Mouse (Mus musculus): ENCODE results near the gene Hoxb8.

Hoxb8 gene

DNA sequence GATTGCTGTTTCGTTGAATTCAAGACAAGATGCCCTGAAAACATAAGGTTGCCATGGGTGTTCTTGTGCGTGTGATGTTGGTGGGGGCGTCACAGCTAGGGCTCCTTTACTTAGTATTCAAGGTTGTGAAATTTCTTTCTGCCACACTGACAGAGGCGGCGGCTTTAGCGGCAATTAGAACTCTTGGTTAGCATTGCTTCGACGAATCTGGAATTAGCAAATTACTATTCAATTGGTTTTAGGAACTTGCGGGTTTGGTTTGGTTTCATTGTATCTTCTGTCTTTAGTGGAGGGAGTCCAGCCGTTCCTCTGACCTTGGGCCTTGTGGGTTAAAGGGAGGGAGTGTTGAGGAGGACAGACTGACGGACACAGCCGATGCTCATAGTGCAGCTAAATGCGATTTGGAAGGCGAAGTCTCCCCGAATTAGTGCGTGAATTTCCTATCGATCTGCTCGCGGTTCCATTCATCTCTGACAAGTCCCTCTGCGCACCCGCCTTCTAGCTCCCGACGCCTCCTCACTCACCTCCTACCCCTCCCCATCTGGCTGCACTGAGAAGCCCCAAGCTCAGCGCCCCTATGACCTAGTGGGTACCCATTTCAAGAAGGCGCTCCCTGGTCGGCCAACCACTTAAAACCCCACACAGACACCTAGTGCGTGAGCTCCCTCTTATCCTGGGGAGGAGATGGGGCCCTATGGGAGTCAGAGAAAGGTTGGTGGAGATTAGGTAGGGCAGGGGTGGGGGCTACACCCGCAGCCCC is 36.1 kb downstream of the Hoxb8 start, which contains the start of gene Hoxb4:
Gene Hoxb4, plus strand, starts transcription at position 660 of the 760 bp plus-strand sequence.
- DNase-seq: no peak

DNA sequence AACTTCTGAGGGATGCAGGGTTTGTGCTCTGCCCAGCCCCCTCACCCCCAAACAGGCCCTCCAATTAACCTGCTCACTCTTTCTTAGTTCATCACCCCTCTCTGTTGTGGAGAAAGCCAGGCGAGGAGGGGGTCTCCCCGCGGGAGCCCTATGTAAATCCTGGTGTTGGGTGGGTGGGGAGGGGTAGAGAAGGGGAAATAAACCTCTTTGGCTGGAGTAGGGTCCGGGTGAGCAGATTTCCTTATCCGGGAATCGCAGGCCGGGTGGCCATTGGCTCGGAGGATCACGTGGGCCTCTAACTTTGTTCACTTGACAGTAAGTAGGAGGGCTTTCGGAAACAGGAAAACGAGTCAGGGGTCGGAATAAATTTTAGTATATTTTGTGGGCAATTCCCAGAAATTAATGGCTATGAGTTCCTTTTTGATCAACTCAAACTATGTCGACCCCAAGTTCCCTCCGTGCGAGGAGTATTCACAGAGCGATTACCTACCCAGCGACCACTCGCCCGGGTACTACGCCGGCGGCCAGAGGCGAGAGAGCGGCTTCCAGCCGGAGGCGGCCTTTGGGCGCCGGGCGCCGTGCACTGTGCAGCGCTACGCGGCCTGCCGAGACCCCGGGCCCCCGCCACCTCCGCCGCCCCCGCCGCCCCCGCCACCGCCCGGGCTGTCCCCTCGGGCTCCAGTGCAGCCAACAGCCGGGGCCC is 36.8 kb downstream of the Hoxb8 start:
- no peak for DNase-seq

DNA sequence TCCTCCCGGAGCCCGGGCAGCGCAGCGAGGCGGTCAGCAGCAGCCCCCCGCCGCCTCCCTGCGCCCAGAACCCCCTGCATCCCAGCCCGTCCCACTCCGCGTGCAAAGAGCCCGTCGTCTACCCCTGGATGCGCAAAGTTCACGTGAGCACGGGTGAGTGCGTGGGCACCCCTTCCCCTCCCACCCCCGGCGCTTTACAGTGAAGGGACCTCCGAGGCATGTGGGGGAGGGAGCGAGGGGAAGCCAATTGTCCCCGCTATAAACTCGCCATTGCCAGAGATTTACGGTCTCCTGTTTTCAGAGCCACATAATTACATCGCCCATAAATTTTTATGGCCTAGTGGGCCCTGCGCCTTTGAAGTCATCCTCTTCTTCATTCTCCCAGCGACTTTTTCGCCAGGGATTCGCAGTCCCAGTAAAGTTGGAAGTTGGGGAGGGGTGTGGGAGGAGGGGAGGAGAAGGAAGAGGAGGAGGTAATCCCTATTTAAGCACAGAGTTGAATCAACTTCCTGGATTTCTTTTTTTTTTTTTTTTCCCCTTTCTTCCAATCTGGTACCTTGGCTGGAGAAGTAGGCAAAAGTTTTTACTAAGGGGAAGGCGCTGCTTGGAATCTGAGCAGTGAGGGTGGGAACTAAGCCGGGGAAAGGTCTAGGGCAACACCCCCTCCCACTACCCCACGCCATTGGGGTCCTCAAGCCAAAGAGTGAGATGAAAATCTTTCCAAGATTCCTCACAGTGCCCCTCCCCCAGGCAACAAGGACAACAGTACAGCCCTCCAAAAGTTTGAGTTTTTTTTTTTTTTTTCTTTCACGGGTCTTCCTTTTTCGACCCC is 37.6 kb downstream of the Hoxb8 start:
- DNase-seq: no peak

DNA sequence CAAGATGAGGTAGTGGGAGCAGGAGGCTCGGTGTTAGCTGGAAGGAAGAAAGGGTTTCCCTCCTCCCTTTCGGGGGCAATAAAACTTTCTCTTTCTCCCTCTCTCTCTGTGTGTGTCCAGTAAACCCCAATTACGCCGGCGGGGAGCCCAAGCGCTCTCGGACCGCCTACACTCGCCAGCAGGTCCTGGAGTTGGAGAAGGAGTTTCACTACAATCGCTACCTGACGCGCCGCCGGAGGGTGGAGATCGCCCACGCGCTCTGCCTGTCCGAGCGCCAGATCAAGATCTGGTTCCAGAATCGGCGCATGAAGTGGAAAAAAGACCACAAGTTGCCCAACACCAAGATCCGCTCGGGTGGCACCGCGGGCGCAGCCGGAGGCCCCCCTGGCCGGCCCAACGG is 38.2 kb downstream of the Hoxb8 start:
- no peak for DNase-seq

DNA sequence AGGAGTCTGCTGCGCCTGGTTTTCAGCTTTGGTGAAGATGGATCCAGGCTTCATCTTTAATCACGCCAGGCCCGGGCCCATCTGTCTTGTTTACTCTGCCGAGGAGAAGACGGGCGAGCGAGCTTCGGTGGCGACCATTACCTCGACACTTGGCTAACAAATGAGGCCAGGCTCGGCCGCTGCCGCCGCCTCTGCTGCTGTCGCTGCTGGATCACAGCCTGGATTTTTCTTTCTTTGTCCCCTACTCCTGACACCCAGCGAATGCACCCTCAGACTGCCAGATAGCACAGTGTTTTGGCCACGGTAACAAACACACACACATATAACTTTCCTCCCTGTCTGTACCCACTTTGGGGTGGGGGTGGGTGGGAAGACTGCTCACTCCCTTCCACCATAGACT is 39.0 kb downstream of the Hoxb8 start:
- no peak for DNase-seq

DNA sequence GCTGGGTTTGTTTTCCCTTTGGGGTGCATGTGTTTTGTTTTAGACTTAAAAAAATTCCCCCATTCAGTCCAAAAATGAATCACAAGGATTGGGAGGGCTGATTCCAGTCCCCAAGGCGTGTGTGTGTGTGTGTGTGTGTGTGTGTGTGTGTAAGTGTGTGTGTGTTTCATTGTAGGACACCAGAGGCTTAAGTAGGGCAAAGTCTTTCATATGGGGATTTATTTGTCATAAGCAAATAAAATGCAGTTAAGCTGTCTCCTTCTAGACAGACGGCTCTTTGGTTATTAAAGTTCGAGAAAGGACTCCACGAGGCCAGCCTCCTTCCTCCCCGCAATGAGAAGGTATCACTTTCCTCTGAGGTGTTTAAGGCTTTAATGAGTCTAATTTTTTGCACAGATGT is 40.1 kb downstream of the Hoxb8 start:
- DNase-seq: no peak

DNA sequence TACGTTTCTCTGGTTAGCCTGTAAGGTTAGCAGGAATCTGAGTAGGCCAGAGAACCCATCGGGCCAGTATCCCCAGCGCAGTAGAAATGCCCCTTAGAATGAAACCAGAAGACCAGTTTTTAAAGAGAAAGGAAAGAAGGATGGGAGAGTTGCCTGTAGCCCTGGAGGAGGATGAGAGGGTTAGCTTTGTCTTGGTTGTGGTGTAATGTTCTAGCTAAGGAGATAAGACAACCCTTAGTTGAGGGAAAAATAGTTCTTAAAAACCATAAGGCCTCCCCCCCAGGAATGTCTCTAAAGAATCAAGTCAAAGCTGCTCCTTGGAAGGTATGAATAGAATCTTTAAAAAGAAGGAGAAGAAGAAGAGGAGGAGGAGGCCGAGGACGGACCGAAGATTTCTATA is 41.0 kb downstream of the Hoxb8 start:
- no peak for DNase-seq

DNA sequence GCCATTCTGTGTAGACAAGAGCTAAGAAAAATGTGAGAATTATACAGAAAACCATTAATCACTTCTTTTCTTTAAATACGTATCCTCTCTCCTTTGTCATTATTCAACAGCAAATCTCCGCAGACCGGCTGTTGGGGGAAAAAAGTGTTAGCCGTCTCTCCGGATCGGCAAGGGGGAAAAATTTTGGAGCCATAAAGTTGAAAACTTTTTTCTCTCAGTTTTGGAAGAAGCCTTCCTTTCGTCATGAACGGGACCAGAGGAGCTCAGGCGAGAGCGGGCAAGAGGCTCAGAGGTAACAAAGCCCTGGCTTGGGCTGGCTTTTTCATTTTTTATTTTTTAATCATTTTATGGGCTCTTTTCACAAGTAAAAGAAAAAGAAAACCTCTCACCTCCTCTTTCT is 41.4 kb downstream of the Hoxb8 start, which contains the start of gene Hoxb3:
Gene Hoxb3, plus strand, starts transcription at position 173 of the 400 bp plus-strand sequence.
- DNase-seq: no peak

DNA sequence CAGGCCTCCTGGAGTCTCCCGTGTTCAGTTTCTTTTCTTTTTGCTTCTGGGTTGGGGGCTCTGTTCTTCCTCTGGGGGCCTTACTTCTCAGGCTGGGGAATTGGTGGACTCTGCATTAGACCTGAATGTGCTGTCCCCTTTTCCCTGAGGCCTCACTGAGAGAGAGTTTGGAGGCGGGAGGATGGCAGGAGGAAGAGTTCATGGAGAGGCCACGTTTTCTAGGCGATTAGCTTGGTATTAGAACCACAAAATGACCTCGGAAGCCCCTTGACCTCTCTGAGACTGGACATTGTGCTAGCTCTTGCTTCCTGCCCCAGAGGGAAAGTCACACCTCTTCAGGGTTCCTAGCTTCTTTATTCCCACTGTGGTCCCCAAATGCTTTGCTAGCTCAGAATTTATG is 42.4 kb downstream of the Hoxb8 start:
- DNase-seq: no peak

DNA sequence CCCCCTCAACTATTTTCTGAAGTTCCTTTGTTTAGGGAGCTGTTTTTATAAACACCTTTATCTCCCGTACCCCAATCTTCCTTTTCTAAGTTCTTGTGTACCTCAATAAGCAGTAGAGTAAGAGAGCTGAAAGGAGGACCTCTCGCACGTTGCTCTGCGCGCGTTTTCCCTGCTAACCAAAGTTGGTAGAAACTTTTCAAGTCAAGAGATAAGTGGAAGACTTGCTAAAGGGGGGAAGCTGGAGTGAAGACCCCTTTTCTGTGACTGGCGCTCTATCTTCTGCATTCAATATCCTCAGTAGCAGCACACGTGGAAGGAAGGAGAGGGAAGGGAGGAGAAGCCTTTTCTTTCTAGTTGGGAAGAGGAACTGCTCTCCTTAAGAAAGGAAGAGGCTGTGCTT is 43.3 kb downstream of the Hoxb8 start:
- no peak for DNase-seq

DNA sequence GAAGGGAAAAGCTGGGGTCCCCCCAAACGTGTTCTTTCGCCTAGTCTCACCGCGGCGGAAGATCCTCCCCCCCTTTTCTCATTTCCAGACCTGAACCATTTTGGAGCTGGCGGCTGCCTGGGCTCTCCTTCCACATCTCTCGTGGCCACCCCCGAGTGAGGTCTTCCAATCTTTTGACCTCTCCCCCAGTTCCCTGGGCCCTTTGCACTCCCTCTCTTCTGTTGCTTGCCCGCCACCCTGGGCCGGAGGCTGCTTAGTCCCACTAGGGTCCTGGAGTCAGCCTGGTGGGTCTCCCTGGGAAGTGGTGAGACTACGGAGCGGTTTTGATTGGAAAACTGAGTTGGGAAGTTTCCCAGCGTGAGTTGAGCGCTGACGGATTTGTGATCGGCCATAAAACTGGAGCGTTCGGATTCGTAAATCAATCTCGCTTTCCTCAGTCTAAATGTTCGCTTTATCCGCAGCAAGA is 44.1 kb downstream of the Hoxb8 start:
- DNase-seq: no peak

DNA sequence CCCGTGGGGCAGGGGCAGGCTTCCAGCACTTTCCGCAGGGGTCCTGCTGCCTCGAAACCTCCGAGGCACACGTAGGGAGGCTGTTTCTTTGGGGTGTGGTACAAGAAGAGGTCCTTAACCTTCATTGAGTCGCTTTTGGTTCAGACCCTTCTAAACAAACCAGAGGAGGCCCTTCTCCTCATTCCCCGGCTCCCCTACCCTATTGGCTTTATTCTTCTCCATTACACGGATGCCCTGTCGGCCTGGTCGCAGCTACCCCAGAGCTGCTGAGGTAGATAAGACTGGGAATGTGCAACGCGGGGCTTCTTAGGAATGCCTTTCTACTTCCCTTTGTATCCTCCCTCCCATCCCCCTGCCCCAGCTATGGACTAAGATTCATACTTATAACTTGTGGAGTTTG is 45.0 kb downstream of the Hoxb8 start:
- no peak for DNase-seq

DNA sequence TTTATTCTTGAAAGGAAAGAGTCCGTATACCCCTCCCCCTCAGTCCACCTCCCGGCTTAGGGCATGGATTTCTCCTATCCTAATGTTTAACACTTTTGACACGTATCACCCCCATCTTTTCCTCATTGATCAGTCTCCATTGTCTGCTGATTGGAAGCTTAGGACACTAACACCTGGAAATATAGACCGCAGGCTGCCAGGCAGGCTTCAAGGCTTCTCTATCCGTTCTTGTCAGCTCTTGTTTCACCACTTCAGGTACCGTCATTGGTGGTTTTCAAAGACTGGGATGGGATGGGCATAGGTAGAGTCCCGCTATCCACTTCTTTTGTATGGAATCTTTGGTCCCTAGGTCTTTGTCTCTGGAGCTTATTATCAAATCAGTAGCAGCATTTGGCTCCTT is 45.4 kb downstream of the Hoxb8 start:
- DNase-seq: no peak

DNA sequence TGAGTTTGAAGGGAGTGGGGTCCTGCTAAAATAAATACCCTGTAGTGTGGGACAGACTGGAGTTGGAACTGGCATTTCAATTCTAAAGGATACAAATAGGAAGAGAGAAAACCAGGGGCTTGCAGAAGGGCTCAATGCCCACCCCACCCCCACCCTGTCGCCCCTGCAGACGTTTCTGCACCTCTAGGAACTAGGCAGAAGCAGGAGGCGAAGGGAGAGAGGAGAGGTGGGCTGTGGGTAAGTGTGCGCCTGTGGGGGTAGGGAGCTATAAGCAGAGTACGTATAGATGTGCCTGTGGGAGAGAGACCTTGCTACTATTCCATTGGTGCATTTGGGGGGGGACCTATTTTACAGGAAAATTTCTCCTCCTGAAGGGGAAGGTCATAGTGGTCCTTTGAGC is 46.0 kb downstream of the Hoxb8 start:
- no peak for DNase-seq

DNA sequence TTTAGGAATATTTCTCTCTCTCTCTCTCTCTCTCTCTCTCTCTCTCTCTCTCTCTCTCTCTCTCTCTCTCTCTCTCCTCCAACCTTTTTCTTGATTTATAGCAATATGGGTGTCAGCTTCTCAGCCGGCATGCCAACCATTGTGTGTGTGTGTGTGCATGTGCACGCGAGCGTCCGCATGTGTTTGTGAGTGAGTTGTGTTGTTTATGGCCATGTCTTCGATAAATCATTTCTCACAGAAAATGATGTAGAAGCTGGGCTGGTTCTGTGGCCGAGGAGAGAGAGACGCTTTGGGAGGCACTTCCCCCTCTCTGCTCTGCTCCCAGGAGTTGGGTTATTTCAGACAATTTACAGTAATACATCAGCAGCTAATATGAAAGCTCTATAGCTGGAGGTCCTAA is 46.9 kb downstream of the Hoxb8 start:
- DNase-seq: no peak

DNA sequence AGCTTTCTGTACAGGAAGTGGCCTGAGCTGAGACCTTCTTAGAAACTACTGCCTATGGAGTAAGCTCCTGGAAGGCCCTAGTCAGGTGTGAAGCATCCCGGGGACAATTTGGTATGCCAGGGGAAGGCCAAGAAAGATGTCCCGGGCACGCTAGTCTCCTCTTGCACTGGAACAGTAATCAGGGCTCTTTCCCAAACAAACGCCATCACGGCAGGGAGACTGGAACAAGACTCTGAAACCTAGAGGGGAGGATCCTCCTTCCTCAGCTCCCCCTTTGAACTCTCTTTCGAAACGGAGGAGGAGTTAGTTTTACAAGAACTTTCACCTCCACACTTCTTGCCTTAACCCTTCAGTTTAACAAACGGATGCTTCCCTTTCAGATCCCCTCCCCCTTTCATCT is 50.4 kb downstream of the Hoxb8 start:
- DNase-seq: no peak

DNA sequence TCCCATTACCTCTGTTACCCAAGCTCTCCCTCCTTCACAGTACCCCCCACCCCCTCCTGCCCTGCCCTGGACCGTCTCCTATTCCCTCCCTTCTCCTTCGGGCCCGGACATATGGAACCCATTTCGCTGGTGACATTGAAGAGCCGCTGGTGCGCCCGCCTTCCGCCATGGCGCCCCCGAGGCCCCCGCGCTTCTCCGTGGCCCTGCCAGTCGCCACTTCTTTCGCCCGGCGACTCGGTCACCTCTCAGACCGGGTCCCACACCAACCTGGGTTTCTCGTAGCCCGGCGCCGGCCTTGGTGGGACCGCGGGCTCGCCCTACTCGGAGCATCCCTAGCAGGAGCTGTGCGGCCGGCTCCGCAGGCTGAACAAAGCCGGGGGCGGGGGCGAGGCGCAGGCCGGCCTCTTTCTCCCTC is 50.9 kb downstream of the Hoxb8 start:
- no peak for DNase-seq

DNA sequence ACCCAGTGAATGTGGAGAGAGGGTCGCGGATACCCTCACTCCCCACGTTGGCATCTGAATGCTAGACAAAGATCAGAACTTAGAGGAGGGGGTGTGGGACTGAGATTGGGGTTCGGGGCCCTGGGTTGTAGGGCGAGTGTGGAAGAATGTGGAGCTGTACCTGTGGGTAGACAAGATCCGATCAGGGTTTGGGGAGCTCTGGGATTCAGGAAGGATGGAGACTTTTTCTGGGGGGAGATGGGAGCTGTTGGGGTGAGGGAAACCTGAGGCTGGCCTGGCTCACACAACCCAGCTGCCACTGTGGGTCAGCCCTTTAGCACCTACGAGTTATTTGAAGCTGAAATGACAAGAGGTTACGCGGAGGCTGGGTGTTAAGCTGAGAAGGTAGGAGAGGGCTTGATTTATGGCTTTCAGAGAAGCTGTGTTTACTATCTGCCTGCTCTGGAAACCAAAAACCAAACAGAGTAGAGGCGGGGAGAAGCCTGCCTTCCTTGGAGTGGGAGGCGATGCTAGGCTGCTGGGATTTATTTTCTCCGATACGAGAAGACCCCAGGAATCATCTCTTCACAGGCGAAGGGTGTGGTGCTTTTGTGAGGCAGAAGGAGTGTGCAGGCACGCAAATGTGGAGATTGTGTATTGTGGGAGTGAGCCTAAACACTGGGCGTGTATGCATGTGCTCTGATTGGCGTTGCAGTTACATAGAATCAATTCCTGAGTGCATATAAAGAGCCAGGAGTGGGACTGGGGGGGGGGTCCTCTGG is 51.7 kb downstream of the Hoxb8 start:
- no peak for DNase-seq

DNA sequence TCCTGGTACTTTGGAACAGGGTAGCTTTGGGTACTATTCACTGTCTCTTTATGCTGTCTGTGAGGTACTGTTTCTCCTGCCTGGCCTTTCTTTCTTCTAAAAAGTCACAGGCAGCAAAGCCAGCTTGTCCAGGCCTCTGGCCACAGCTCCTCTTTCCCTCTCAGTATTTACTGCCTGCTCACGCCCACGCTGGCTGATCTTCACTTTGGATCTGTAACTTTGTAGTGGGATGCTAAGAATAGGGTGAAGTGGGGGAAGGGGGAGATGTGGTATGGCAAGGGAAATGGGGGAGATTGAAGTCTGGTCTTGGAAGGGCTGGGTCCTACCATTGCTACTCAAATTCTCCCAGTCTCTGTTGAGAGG is 52.3 kb downstream of the Hoxb8 start:
- DNase-seq: no peak

Data from right cerebral cortex, postnatal 25 days (tissue).